Mouse (Mus musculus): ENCODE measurements around the gene Tigit. TPM values are rescaled to one million over a fixed set of nuclear protein-coding genes. Genes with fewer than 3 reads are reported as not detected.

The Tigit gene
- polyA plus RNA-seq, 1 experiment from 2014 or later: not detected

- 87% methylated on average over 7 of the region's 7 CpGs for whole genome bisulfite sequencing
- Histone ChIP-seq H3K9ac (no peak overlapping the region), H3K36me3 (replicated peaks) (no peaks in the 10 kb centered on the region), H3K4me1 (no peaks in the 10 kb centered on the region), H3K4me3 (no peak overlapping the region), H3K4me2 (no peak overlapping the region), H3K9me3 (no peaks in the 10 kb centered on the region), H3K27ac (no peak overlapping the region), H3K27me3 (replicated peaks) (no peaks in the 10 kb centered on the region)
- no peak for ATAC-seq (replicated peaks)
Observed at GRCm38 (mm10) chr16:43695852-43696251, 31.9 kb upstream of the Tigit start.

GRCm38 (mm10) chr16:43694104-43694503 lies 30.2 kb upstream of the Tigit start:
- Histone ChIP-seq H3K9me3 (no peaks in the 10 kb centered on the region), H3K4me3 (no peak overlapping the region), H3K27me3 (replicated peaks) (no peaks in the 10 kb centered on the region), H3K4me2 (no peak overlapping the region), H3K4me1 (no peaks in the 10 kb centered on the region), H3K36me3 (replicated peaks) (no peaks in the 10 kb centered on the region), H3K9ac (no peak overlapping the region), H3K27ac (no peak overlapping the region)
- ATAC-seq (replicated peaks): no peak
- WGBS: 91% methylated on average over 11 of the region's 11 CpGs

- Histone ChIP-seq H3K4me3 (no peak overlapping the region), H3K9me3 (no peaks in the 10 kb centered on the region), H3K36me3 (replicated peaks) (no peaks in the 10 kb centered on the region), H3K9ac (no peak overlapping the region), H3K27ac (no peak overlapping the region), H3K4me2 (no peak overlapping the region), H3K27me3 (replicated peaks) (no peaks in the 10 kb centered on the region), H3K4me1 (no peaks in the 10 kb centered on the region)
- no peak for ATAC-seq (replicated peaks)
- 95% methylated on average over 4 of the region's 4 CpGs for WGBS
Observed at GRCm38 (mm10) chr16:43692611-43693010, 28.7 kb upstream of the Tigit start.

GRCm38 (mm10) chr16:43691741-43692140 lies 27.8 kb upstream of the Tigit start:
- no peak overlapping the region for H3K4me2 ChIP-seq
- no peaks in the 10 kb centered on the region for H3K9me3 ChIP-seq
- no peaks in the 10 kb centered on the region for H3K4me1 ChIP-seq
- H3K36me3 ChIP-seq (replicated peaks): no peaks in the 10 kb centered on the region
- H3K9ac ChIP-seq: no peak overlapping the region
- WGBS: 93% methylated on average over 5 of the region's 5 CpGs
- H3K27me3 ChIP-seq (replicated peaks): no peaks in the 10 kb centered on the region
- no peak overlapping the region for H3K27ac ChIP-seq
- H3K4me3 ChIP-seq: no peak overlapping the region
- ATAC-seq (replicated peaks): no peak

GRCm38 (mm10) chr16:43690912-43691311 lies 27.0 kb upstream of the Tigit start:
- WGBS: 85% methylated on average over 2 of the region's 2 CpGs
- ATAC-seq (replicated peaks): no peak

GRCm38 (mm10) chr16:43690211-43690690 lies 26.3 kb upstream of the Tigit start:
- no peak overlapping the region for H3K27ac ChIP-seq
- H3K4me3 ChIP-seq: no peak overlapping the region
- no peak for ATAC-seq (replicated peaks)
- H3K9me3 ChIP-seq: no peaks in the 10 kb centered on the region
- no peaks in the 10 kb centered on the region for H3K36me3 ChIP-seq (replicated peaks)
- no peaks in the 10 kb centered on the region for H3K4me1 ChIP-seq
- H3K27me3 ChIP-seq (replicated peaks): no peaks in the 10 kb centered on the region
- 95% methylated on average over 3 of the region's 3 CpGs for WGBS
- H3K9ac ChIP-seq: no peak overlapping the region
- H3K4me2 ChIP-seq: no peak overlapping the region

More at GRCm38 (mm10) chr16:43690912-43691311, 27.0 kb upstream of the Tigit start:
- Histone ChIP-seq H3K27ac (no peak overlapping the region), H3K4me2 (no peak overlapping the region), H3K27me3 (replicated peaks) (no peaks in the 10 kb centered on the region), H3K9me3 (no peaks in the 10 kb centered on the region), H3K36me3 (replicated peaks) (no peaks in the 10 kb centered on the region), H3K4me1 (no peaks in the 10 kb centered on the region), H3K9ac (no peak overlapping the region), H3K4me3 (no peak overlapping the region)

- Histone ChIP-seq H3K4me2 (no peak overlapping the region), H3K27ac (no peak overlapping the region), H3K9ac (no peak overlapping the region), H3K27me3 (replicated peaks) (no peaks in the 10 kb centered on the region), H3K36me3 (replicated peaks) (no peaks in the 10 kb centered on the region), H3K9me3 (no peaks in the 10 kb centered on the region), H3K4me3 (no peak overlapping the region), H3K4me1 (no peaks in the 10 kb centered on the region)
- 79% methylated on average over 2 of the region's 2 CpGs for WGBS
- ATAC-seq (replicated peaks): no peak
Observed at GRCm38 (mm10) chr16:43687968-43688367, 24.0 kb upstream of the Tigit start.

GRCm38 (mm10) chr16:43674400-43674799 lies 10.5 kb upstream of the Tigit start:
- H3K9ac ChIP-seq: no peak overlapping the region
- ATAC-seq (replicated peaks): no peak
- no peaks in the 10 kb centered on the region for H3K36me3 ChIP-seq (replicated peaks)
- H3K9me3 ChIP-seq: no peaks in the 10 kb centered on the region
- 76% methylated on average over 3 of the region's 3 CpGs for WGBS
- no peak overlapping the region for H3K4me2 ChIP-seq
- no peak overlapping the region for H3K4me3 ChIP-seq
- no peak overlapping the region for H3K27ac ChIP-seq
- no peaks in the 10 kb centered on the region for H3K27me3 ChIP-seq (replicated peaks)
- H3K4me1 ChIP-seq: no peaks in the 10 kb centered on the region

GRCm38 (mm10) chr16:43672697-43673096 lies 8.8 kb upstream of the Tigit start:
- no peak for ATAC-seq (replicated peaks)

GRCm38 (mm10) chr16:43671972-43672371 lies 8.0 kb upstream of the Tigit start:
- H3K4me1 ChIP-seq: no peaks in the 10 kb centered on the region
- H3K9ac ChIP-seq: no peak overlapping the region
- whole genome bisulfite sequencing: 90% methylated on average over 1 of the region's 1 CpGs
- H3K27ac ChIP-seq: no peak overlapping the region
- H3K9me3 ChIP-seq: no peaks in the 10 kb centered on the region
- H3K4me3 ChIP-seq: no peak overlapping the region
- H3K36me3 ChIP-seq (replicated peaks): no peaks in the 10 kb centered on the region
- no peak overlapping the region for H3K4me2 ChIP-seq
- no peaks in the 10 kb centered on the region for H3K27me3 ChIP-seq (replicated peaks)
- no peak for ATAC-seq (replicated peaks)

More at GRCm38 (mm10) chr16:43672697-43673096, 8.8 kb upstream of the Tigit start:
- no peaks in the 10 kb centered on the region for H3K9me3 ChIP-seq
- H3K4me1 ChIP-seq: no peaks in the 10 kb centered on the region
- no peaks in the 10 kb centered on the region for H3K27me3 ChIP-seq (replicated peaks)
- H3K4me2 ChIP-seq: no peak overlapping the region
- no peak overlapping the region for H3K4me3 ChIP-seq
- H3K9ac ChIP-seq: no peak overlapping the region
- H3K36me3 ChIP-seq (replicated peaks): no peaks in the 10 kb centered on the region
- H3K27ac ChIP-seq: no peak overlapping the region

- 95% methylated on average over 3 of the region's 3 CpGs for WGBS
- H3K9ac ChIP-seq: no peak overlapping the region
- ATAC-seq (replicated peaks): no peak
- H3K27ac ChIP-seq: no peak overlapping the region
- H3K4me3 ChIP-seq: no peak overlapping the region
- H3K36me3 ChIP-seq (replicated peaks): no peaks in the 10 kb centered on the region
- H3K4me2 ChIP-seq: no peak overlapping the region
- H3K4me1 ChIP-seq: no peaks in the 10 kb centered on the region
- H3K27me3 ChIP-seq (replicated peaks): no peaks in the 10 kb centered on the region
- no peaks in the 10 kb centered on the region for H3K9me3 ChIP-seq
Observed at GRCm38 (mm10) chr16:43668294-43668693, 4.3 kb upstream of the Tigit start.

- Histone ChIP-seq H3K9ac (no peak overlapping the region), H3K27me3 (replicated peaks) (no peaks in the 10 kb centered on the region)
- ATAC-seq (replicated peaks): no peak
Observed at GRCm38 (mm10) chr16:43664861-43665260, 915 bp upstream of the Tigit start.

GRCm38 (mm10) chr16:43662124-43663004 lies 1.6 kb downstream of the Tigit start:
- H3K4me1 ChIP-seq: no peaks in the 10 kb centered on the region
- H3K4me3 ChIP-seq: no peak overlapping the region
- H3K36me3 ChIP-seq (replicated peaks): no peaks in the 10 kb centered on the region
- no peak overlapping the region for H3K27ac ChIP-seq
- H3K4me2 ChIP-seq: no peak overlapping the region
- ATAC-seq (replicated peaks): no peak
- H3K9me3 ChIP-seq: no peaks in the 10 kb centered on the region
- H3K9ac ChIP-seq: no peak overlapping the region
- H3K27me3 ChIP-seq (replicated peaks): no peaks in the 10 kb centered on the region
- WGBS: 89% methylated on average over 10 of the region's 10 CpGs

More at GRCm38 (mm10) chr16:43664861-43665260, 915 bp upstream of the Tigit start:
- Histone ChIP-seq H3K4me1 (no peaks in the 10 kb centered on the region), H3K4me2 (no peak overlapping the region), H3K4me3 (no peak overlapping the region), H3K9me3 (no peaks in the 10 kb centered on the region), H3K27ac (no peak overlapping the region), H3K36me3 (replicated peaks) (no peaks in the 10 kb centered on the region)
